Mouse (Mus musculus): ENCODE data around the gene Scarb2. TPM values are rescaled to one million over a fixed set of nuclear protein-coding genes. Genes with fewer than 3 reads are reported as not detected.
A peak's percentile ranks its signal among the peaks of the same experiment; 100 is the strongest.

Scarb2 gene
- polyA plus RNA-seq, 1 experiment from 2014 or later, result 19.7 TPM

DNA sequence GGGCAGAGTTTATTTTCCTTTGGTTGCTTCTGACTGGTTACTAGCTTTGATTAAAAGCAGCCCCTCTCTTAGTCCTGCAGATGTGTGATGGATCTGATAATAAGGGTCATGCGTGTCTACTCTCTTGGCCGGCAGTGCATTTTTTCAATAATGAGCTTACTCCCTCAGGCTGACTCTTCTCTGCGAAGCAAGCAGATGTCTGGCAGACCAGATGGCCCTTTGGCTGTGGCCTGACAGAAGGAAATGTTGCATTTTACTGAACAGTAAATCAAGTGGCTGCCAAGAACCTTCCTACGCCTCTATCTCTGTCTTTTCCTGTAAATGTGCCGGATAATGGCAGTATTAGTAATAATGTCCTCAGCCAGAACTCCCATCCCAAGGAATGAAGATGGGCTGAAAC is 8.0 kb downstream of the Scarb2 start:
- Histone ChIP-seq H3K4me2 (replicated peaks; ENCODE audit: low read depth) (no peak overlapping the region), H3K27ac (ENCODE audit: low read depth, low read length) (0 out of 2 replicates have a peak overlapping the region, but pooled peaks have one; percentile 1), H3K27me3 (replicated peaks; ENCODE audit: control insufficient read depth, insufficient read depth, low read length) (no peaks in the 10 kb centered on the region), H3K9ac (ENCODE audit: low read depth, low read length) (no peak overlapping the region), H3K4me3 (ENCODE audit: low read depth, low read length) (no peak overlapping the region), H3K36me3 (ENCODE audit: control insufficient read depth, insufficient read depth) (no peaks in the 10 kb centered on the region), H3K4me1 (replicated peaks; ENCODE audit: control insufficient read depth, insufficient read depth, low read length) (peaks cover 4% of the 10 kb centered on the region; the same call in 1 of the 2 replicates), H3K9me3 (ENCODE audit: control insufficient read depth) (no peaks in the 10 kb centered on the region)
- no peak; the same call in 1 of the 2 replicates for ATAC-seq
- 55% methylated on average over 5 of the region's 5 CpGs for WGBS
- no peak for TF ChIP-seq CTCF (IDR thresholded peaks at IDR 0.05; ENCODE audit: low read depth)

DNA sequence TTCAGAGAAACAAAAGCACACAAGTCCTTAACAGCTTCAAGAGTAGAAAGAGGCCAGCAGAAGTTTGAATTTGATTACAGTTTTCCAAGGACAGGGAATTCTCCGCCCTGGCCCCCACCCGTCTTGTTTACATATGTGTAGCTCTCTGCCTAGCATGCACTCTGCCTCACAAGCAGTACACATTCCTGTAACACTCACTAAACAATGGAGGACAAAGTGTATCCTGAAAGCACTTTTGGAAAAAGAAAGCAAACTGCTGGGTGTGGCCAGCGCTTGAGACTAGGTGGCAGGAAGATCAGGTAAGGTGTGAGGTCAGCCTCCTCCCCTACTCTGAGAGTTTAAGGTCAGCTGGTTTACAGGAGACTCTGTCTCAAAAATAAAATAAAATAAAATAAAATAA is 8.4 kb downstream of the Scarb2 start:
- Histone ChIP-seq H3K9me3 (ENCODE audit: control insufficient read depth) (no peaks in the 10 kb centered on the region), H3K27ac (ENCODE audit: low read depth, low read length) (peak overlapping the region; percentile 11; the same call in 1 of the 2 replicates), H3K36me3 (ENCODE audit: control insufficient read depth, insufficient read depth) (no peaks in the 10 kb centered on the region), H3K9ac (ENCODE audit: low read depth, low read length) (no peak overlapping the region), H3K4me3 (ENCODE audit: low read depth, low read length) (no peak overlapping the region), H3K4me2 (replicated peaks; ENCODE audit: low read depth) (no peak overlapping the region), H3K27me3 (replicated peaks; ENCODE audit: control insufficient read depth, insufficient read depth, low read length) (no peaks in the 10 kb centered on the region), H3K4me1 (replicated peaks; ENCODE audit: control insufficient read depth, insufficient read depth, low read length) (peaks cover 4% of the 10 kb centered on the region; the same call in 1 of the 2 replicates)
- 40% methylated on average over 3 of the region's 3 CpGs for WGBS
- ATAC-seq, result peak; percentile 59; the same call in 1 of the 2 replicates
- no peak for TF ChIP-seq CTCF (IDR thresholded peaks at IDR 0.05; ENCODE audit: low read depth)

DNA sequence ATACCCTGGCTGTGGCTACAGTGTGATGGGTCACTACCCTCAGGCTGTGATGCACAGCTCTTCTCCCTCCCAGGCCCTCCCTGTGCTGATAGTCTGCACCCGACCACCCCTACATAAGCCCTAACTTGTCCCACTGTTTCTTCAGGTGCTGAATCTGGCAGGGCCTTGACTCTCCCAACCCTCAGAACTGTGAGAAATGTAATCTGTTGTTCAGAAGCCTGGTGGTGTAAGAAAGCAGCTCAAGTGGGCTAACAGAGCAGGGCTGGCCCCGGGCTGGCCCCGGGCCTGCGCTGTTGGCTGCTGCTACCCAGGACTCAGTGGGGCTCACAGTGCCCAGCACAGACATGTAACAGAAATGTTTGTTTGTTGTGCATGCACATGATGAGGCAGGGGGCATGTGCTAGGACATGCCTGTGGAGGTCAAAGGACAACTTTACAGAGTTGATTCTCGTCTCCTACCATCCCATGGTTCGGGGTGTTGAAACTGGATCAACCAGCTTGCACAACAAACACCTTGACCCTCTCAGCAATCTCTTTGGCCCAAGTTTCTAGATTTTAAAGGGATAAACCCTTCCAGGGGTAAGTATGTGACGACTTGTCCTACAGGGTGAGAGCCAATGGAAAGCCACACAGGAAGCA is 10.7 kb downstream of the Scarb2 start:
- H3K36me3 ChIP-seq (ENCODE audit: control insufficient read depth, insufficient read depth), result no peaks in the 10 kb centered on the region
- 79% methylated on average over 7 of the region's 7 CpGs for WGBS
- peaks cover 4% of the 10 kb centered on the region; the same call in 1 of the 2 replicates for H3K4me1 ChIP-seq (replicated peaks; ENCODE audit: control insufficient read depth, insufficient read depth, low read length)
- no peak overlapping the region for H3K9ac ChIP-seq (ENCODE audit: low read depth, low read length)
- no peak overlapping the region for H3K27ac ChIP-seq (ENCODE audit: low read depth, low read length)
- H3K9me3 ChIP-seq (ENCODE audit: control insufficient read depth), result no peaks in the 10 kb centered on the region
- no peak for ATAC-seq
- H3K27me3 ChIP-seq (replicated peaks; ENCODE audit: control insufficient read depth, insufficient read depth, low read length), result no peaks in the 10 kb centered on the region
- no peak for TF ChIP-seq CTCF (IDR thresholded peaks at IDR 0.05; ENCODE audit: low read depth)
- no peak overlapping the region for H3K4me2 ChIP-seq (replicated peaks; ENCODE audit: low read depth)
- H3K4me3 ChIP-seq (ENCODE audit: low read depth, low read length), result no peak overlapping the region

DNA sequence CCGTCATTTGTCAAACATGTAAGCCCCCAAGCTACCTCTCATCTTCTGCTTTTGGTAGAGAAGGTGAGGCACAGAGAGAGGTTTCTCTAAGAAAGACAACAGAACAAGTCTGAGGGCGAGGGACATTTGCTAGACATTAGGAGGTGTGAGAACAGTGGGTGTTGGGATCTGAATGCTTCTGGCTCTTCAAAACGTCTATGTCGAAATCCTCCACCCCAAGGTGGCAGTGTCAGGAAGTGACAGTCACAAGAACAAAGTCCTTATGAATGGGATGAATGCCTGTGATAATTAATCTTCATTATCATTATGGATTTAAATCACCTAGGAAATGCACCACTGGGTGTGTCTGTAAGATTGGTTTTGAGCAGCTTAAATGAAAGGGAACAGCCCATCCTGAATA is 11.3 kb downstream of the Scarb2 start:
- Histone ChIP-seq H3K27ac (ENCODE audit: low read depth, low read length) (no peak overlapping the region), H3K9me3 (ENCODE audit: control insufficient read depth) (no peaks in the 10 kb centered on the region), H3K27me3 (replicated peaks; ENCODE audit: control insufficient read depth, insufficient read depth, low read length) (no peaks in the 10 kb centered on the region), H3K4me3 (ENCODE audit: low read depth, low read length) (no peak overlapping the region), H3K9ac (ENCODE audit: low read depth, low read length) (no peak overlapping the region), H3K4me1 (replicated peaks; ENCODE audit: control insufficient read depth, insufficient read depth, low read length) (peaks cover 4% of the 10 kb centered on the region; the same call in 1 of the 2 replicates), H3K4me2 (replicated peaks; ENCODE audit: low read depth) (no peak overlapping the region), H3K36me3 (ENCODE audit: control insufficient read depth, insufficient read depth) (no peaks in the 10 kb centered on the region)
- ATAC-seq, result no peak
- peak; percentile 26 for TF ChIP-seq CTCF (IDR thresholded peaks at IDR 0.05; ENCODE audit: low read depth)
- WGBS, result 56% methylated on average over 4 of the region's 4 CpGs

DNA sequence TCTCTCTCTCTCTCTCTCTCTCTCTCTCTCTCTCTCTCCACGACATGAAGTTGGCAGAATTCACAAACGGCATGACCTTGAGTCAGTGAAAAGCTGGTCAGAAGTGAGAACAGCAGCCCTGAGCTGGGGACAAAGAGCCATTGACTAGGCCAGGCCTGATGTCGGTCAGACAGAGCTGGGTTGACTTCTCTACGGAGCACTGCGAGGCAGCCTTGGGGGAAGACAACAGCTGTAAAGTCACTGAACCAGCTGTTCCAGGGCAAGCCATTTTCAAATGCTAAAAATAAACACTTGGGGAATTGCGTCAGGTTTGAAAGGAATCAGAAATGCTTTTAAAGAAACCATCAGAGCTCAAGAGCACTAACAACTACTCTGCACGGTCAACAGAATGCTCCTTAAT is 13.2 kb downstream of the Scarb2 start:
- Histone ChIP-seq H3K4me1 (replicated peaks; ENCODE audit: control insufficient read depth, insufficient read depth, low read length) (peaks cover 11% of the 10 kb centered on the region), H3K4me2 (replicated peaks; ENCODE audit: low read depth) (no peak overlapping the region), H3K9ac (ENCODE audit: low read depth, low read length) (no peak overlapping the region), H3K27ac (ENCODE audit: low read depth, low read length) (peak overlapping the region; percentile 21; the same call in 1 of the 2 replicates), H3K36me3 (ENCODE audit: control insufficient read depth, insufficient read depth) (no peaks in the 10 kb centered on the region), H3K27me3 (replicated peaks; ENCODE audit: control insufficient read depth, insufficient read depth, low read length) (no peaks in the 10 kb centered on the region), H3K4me3 (ENCODE audit: low read depth, low read length) (no peak overlapping the region), H3K9me3 (ENCODE audit: control insufficient read depth) (no peaks in the 10 kb centered on the region)
- WGBS, result 46% methylated on average over 7 of the region's 7 CpGs
- ATAC-seq, result no peak
- no peak for TF ChIP-seq CTCF (IDR thresholded peaks at IDR 0.05; ENCODE audit: low read depth)

DNA sequence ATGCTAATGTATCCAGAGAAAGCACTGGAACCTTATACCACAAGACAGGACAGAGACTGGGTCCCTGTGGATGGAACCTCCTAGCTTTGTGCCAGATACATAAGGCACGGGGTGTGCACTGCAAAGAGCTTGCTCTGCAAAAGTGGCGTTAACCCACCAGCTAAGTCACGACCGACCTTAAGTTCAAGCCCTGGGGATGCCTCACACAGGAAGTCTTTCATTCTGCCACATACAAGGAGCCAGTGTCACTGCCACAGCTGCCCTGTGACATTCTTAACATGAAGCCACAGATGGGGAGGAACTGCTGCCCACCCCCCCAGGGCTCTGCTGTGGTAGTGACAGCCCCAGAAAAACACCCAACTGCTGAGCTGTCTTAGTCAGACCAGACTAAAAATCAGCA is 15.9 kb downstream of the Scarb2 start:
- H3K9ac ChIP-seq (ENCODE audit: low read depth, low read length), result no peak overlapping the region
- H3K4me3 ChIP-seq (ENCODE audit: low read depth, low read length), result no peak overlapping the region
- no peak overlapping the region for H3K4me2 ChIP-seq (replicated peaks; ENCODE audit: low read depth)
- no peak for ATAC-seq
- peaks cover 10% of the 10 kb centered on the region for H3K4me1 ChIP-seq (replicated peaks; ENCODE audit: control insufficient read depth, insufficient read depth, low read length)
- WGBS, result 78% methylated on average over 4 of the region's 4 CpGs
- no peaks in the 10 kb centered on the region for H3K27me3 ChIP-seq (replicated peaks; ENCODE audit: control insufficient read depth, insufficient read depth, low read length)
- no peaks in the 10 kb centered on the region for H3K9me3 ChIP-seq (ENCODE audit: control insufficient read depth)
- H3K36me3 ChIP-seq (ENCODE audit: control insufficient read depth, insufficient read depth), result no peaks in the 10 kb centered on the region; the same call in 1 of the 2 replicates
- no peak overlapping the region for H3K27ac ChIP-seq (ENCODE audit: low read depth, low read length)
- TF ChIP-seq CTCF (IDR thresholded peaks at IDR 0.05; ENCODE audit: low read depth), result no peak
